Mouse (Mus musculus): Measurements from ENCODE around the gene Pfkfb1. TPM values are rescaled to one million over a fixed set of nuclear protein-coding genes. Genes with fewer than 3 reads are reported as not detected.
A peak's percentile ranks its signal among the peaks of the same experiment; 100 is the strongest.

Pfkfb1 gene
- polyA plus RNA-seq, 1 experiment from 2014 or later = 5.4 TPM

GRCm38 (mm10) chrX:150593266-150594035, 5.4 kb downstream of the Pfkfb1 start:
- H3K4me3 ChIP-seq (replicated peaks) = no peak overlapping the region
- no peak overlapping the region for H3K9ac ChIP-seq
- ATAC-seq (replicated peaks; ENCODE audit: low FRiP score) = no peak
- H3K27me3 ChIP-seq = peaks cover 25% of the 10 kb centered on the region
- H3K4me1 ChIP-seq = no peaks in the 10 kb centered on the region
- H3K4me2 ChIP-seq = no peak overlapping the region
- 85% methylated on average over 12 of the region's 12 CpGs for WGBS
- H3K27ac ChIP-seq = no peak overlapping the region
- no peaks in the 10 kb centered on the region for H3K9me3 ChIP-seq (replicated peaks)
- H3K36me3 ChIP-seq = no peaks in the 10 kb centered on the region

- H3K4me2 ChIP-seq = no peak overlapping the region
- no peaks in the 10 kb centered on the region for H3K4me1 ChIP-seq
- no peak overlapping the region for H3K9ac ChIP-seq
- no peak overlapping the region for H3K27ac ChIP-seq
- H3K36me3 ChIP-seq = no peaks in the 10 kb centered on the region
- H3K27me3 ChIP-seq = peaks cover 26% of the 10 kb centered on the region
- H3K4me3 ChIP-seq (replicated peaks) = no peak overlapping the region
- WGBS = 84% methylated on average over 3 of the region's 3 CpGs
- no peaks in the 10 kb centered on the region for H3K9me3 ChIP-seq (replicated peaks)
- no peak for ATAC-seq (replicated peaks; ENCODE audit: low FRiP score)
These were observed 6.1 kb downstream of the Pfkfb1 start for GRCm38 (mm10) chrX:150594176-150594575.

GRCm38 (mm10) chrX:150595016-150595760, 7.2 kb downstream of the Pfkfb1 start:
- H3K27me3 ChIP-seq = peaks cover 26% of the 10 kb centered on the region
- no peaks in the 10 kb centered on the region for H3K9me3 ChIP-seq (replicated peaks)
- H3K27ac ChIP-seq = no peak overlapping the region
- no peak overlapping the region for H3K9ac ChIP-seq
- no peaks in the 10 kb centered on the region for H3K4me1 ChIP-seq
- ATAC-seq (replicated peaks; ENCODE audit: low FRiP score) = no peak
- no peaks in the 10 kb centered on the region for H3K36me3 ChIP-seq
- 83% methylated on average over 9 of the region's 9 CpGs for WGBS
- no peak overlapping the region for H3K4me3 ChIP-seq (replicated peaks)
- no peak overlapping the region for H3K4me2 ChIP-seq

GRCm38 (mm10) chrX:150598882-150599281, 10.9 kb downstream of the Pfkfb1 start:
- no peak overlapping the region for H3K4me2 ChIP-seq
- H3K27me3 ChIP-seq = peaks cover 15% of the 10 kb centered on the region
- ATAC-seq (replicated peaks; ENCODE audit: low FRiP score) = no peak
- no peaks in the 10 kb centered on the region for H3K36me3 ChIP-seq
- H3K27ac ChIP-seq = no peak overlapping the region
- H3K9me3 ChIP-seq (replicated peaks) = no peaks in the 10 kb centered on the region
- no peak overlapping the region for H3K9ac ChIP-seq
- H3K4me1 ChIP-seq = no peaks in the 10 kb centered on the region
- WGBS = 73% methylated on average over 2 of the region's 2 CpGs
- no peak overlapping the region for H3K4me3 ChIP-seq (replicated peaks)

- no peaks in the 10 kb centered on the region for H3K4me1 ChIP-seq
- H3K27me3 ChIP-seq = 0 out of 2 replicates have a peak, but pooled peaks cover 5% of the 10 kb centered on the region
- H3K36me3 ChIP-seq = no peaks in the 10 kb centered on the region
- no peak overlapping the region for H3K4me3 ChIP-seq (replicated peaks)
- ATAC-seq (replicated peaks; ENCODE audit: low FRiP score) = no peak
- H3K4me2 ChIP-seq = no peak overlapping the region
- H3K9ac ChIP-seq = no peak overlapping the region
- no peaks in the 10 kb centered on the region for H3K9me3 ChIP-seq (replicated peaks)
- WGBS = 70% methylated on average over 1 of the region's 1 CpGs
- H3K27ac ChIP-seq = no peak overlapping the region
These were observed 48.4 kb downstream of the Pfkfb1 start for GRCm38 (mm10) chrX:150636421-150636820.

- peaks cover 27% of the 10 kb centered on the region; the same call in 1 of the 2 replicates for H3K27me3 ChIP-seq
- H3K4me1 ChIP-seq = no peaks in the 10 kb centered on the region
- H3K36me3 ChIP-seq = peaks cover 18% of the 10 kb centered on the region; the same call in 1 of the 2 replicates
- peak overlapping the region; percentile 65 for H3K4me2 ChIP-seq
- H3K4me3 ChIP-seq (replicated peaks) = peak overlapping the region; percentile 55
- peak; percentile 69 for ATAC-seq (replicated peaks; ENCODE audit: low FRiP score)
- no peaks in the 10 kb centered on the region for H3K9me3 ChIP-seq (replicated peaks)
- 50% methylated on average over 26 of the region's 44 CpGs for WGBS
- H3K27ac ChIP-seq = no peak overlapping the region
- H3K9ac ChIP-seq = peak overlapping the region; percentile 35; the same call in 1 of the 2 replicates
These were observed 68.3 kb downstream of the Pfkfb1 start for GRCm38 (mm10) chrX:150656122-150656907.

- Histone ChIP-seq H3K27me3 (peaks cover 32% of the 10 kb centered on the region; the same call in 1 of the 2 replicates), H3K4me3 (replicated peaks) (peak within 1 kb of the TSS; percentile 55), H3K4me2 (peak within 1 kb of the TSS; percentile 65), H3K9ac (peak within 1 kb of the TSS; percentile 35; the same call in 1 of the 2 replicates), H3K27ac (no peak within 1 kb of the TSS), H3K4me1 (no peaks in the 10 kb centered on the region), H3K36me3 (peaks cover 12% of the 10 kb centered on the region; the same call in 1 of the 2 replicates), H3K9me3 (replicated peaks) (no peaks in the 10 kb centered on the region)
- WGBS = 24% methylated on average over 37 of the region's 37 CpGs
- ATAC-seq (replicated peaks; ENCODE audit: low FRiP score) = peak; percentile 92
These were observed 69.1 kb downstream of the Pfkfb1 start, which contains the start of gene Tro for GRCm38 (mm10) chrX:150656908-150657796. Gene Tro, minus strand, starts transcription at chrX:150657583.

GRCm38 (mm10) chrX:150657797-150658118, 69.7 kb downstream of the Pfkfb1 start:
- Histone ChIP-seq H3K4me3 (replicated peaks) (peak overlapping the region; percentile 55), H3K4me1 (no peaks in the 10 kb centered on the region), H3K4me2 (peak overlapping the region; percentile 65), H3K27ac (no peak overlapping the region), H3K9ac (no peak overlapping the region), H3K36me3 (peaks cover 10% of the 10 kb centered on the region; the same call in 1 of the 2 replicates), H3K27me3 (peaks cover 29% of the 10 kb centered on the region; the same call in 1 of the 2 replicates), H3K9me3 (replicated peaks) (no peaks in the 10 kb centered on the region)
- WGBS = 34% methylated on average over 3 of the region's 3 CpGs
- 0 out of 2 replicates have a peak, but pooled peaks have one; percentile 38 for ATAC-seq (replicated peaks; ENCODE audit: low FRiP score)

GRCm38 (mm10) chrX:150662809-150663208, 74.8 kb downstream of the Pfkfb1 start:
- Histone ChIP-seq H3K9me3 (replicated peaks) (no peaks in the 10 kb centered on the region), H3K36me3 (no peaks in the 10 kb centered on the region), H3K27me3 (peaks cover 29% of the 10 kb centered on the region; the same call in 1 of the 2 replicates), H3K4me1 (no peaks in the 10 kb centered on the region), H3K4me3 (replicated peaks) (no peak overlapping the region), H3K9ac (no peak overlapping the region), H3K4me2 (no peak overlapping the region), H3K27ac (no peak overlapping the region)
- WGBS = 32% methylated on average over 4 of the region's 4 CpGs
- ATAC-seq (replicated peaks; ENCODE audit: low FRiP score) = no peak

- Histone ChIP-seq H3K9me3 (replicated peaks) (no peaks in the 10 kb centered on the region), H3K27ac (no peak overlapping the region), H3K36me3 (no peaks in the 10 kb centered on the region), H3K27me3 (0 out of 2 replicates have a peak, but pooled peaks cover 3% of the 10 kb centered on the region), H3K4me3 (replicated peaks) (no peak overlapping the region), H3K4me1 (no peaks in the 10 kb centered on the region), H3K4me2 (no peak overlapping the region), H3K9ac (no peak overlapping the region)
- 48% methylated on average over 1 of the region's 1 CpGs for WGBS
- ATAC-seq (replicated peaks; ENCODE audit: low FRiP score) = no peak
These were observed 89.5 kb downstream of the Pfkfb1 start for GRCm38 (mm10) chrX:150677505-150677904.
